Mouse (Mus musculus) hindbrain, embryonic 15.5 days (tissue): ENCODE measurements around the gene Cnga3. TPM values are rescaled to one million over a fixed set of nuclear protein-coding genes. Genes with fewer than 3 reads are reported as not detected.
A peak's percentile ranks its signal among the peaks of the same experiment; 100 is the strongest.

Experiments used
- ATAC-seq: fragments of 200-750 bp; cut with Nextera tagmentation; 2 replicates; pipeline ENCODE4 v1.8.0; 2017; ENCODE audit warnings: low read depth, moderate number of reproducible peaks, moderate TSS enrichment; ENCODE audit not compliant: low FRiP score
- H3K27ac ChIP-seq: fragments of 300-500 bp; sonication (generic); replicated peaks from 2 replicates; pipeline ENCODE4 v1.5.1; 2015; ENCODE audit warnings: mild to moderate bottlenecking, inconsistent platforms
- H3K27me3 ChIP-seq: fragments of 300-500 bp; sonication (generic); 2 replicates; pipeline ENCODE4 v1.6.1; 2015; ENCODE audit warnings: control low read depth, inconsistent platforms
- H3K36me3 ChIP-seq: fragments of 300-500 bp; sonication (generic); 2 replicates; pipeline ENCODE4 v1.6.1; 2015; ENCODE audit warnings: control low read depth, inconsistent platforms
- H3K4me1 ChIP-seq: fragments of 300-500 bp; sonication (generic); replicated peaks from 2 replicates; pipeline ENCODE4 v1.6.1; 2015; ENCODE audit warnings: control low read depth, inconsistent platforms
- H3K4me2 ChIP-seq: fragments of 300-500 bp; sonication (generic); 2 replicates; pipeline ENCODE4 v1.6.1; 2015; ENCODE audit warnings: moderate library complexity, mild to moderate bottlenecking, inconsistent platforms
- H3K4me3 ChIP-seq: fragments of 300-500 bp; sonication (generic); 2 replicates; pipeline ENCODE4 v1.5.1; 2015; ENCODE audit warnings: mild to moderate bottlenecking, inconsistent platforms
- H3K9ac ChIP-seq: fragments of 300-500 bp; sonication (generic); 2 replicates; pipeline ENCODE4 v1.6.1; 2015; ENCODE audit warnings: inconsistent platforms
- H3K9me3 ChIP-seq: fragments of 300-500 bp; sonication (generic); 2 replicates; pipeline ENCODE4 v1.6.1; 2016; ENCODE audit warnings: control low read depth, inconsistent platforms
- WGBS: fragments of 180-500 bp; shearing (Covaris S2); methylation state at CpG from one replicate; pipeline ENCODE4 v1.1.7; 2015; 5-methylcytosine and 5-hydroxymethylcytosine counted together
- polyA plus RNA-seq: library from polyadenylated mRNA; unstranded; fragments of >200 nt; fragmentation: Nextera tagmentation; extraction: Ambion mirVana; gene quantifications from 2 replicates; pipeline ENCODE4 v1.2.1, GENCODE M21; 2015

Gene Cnga3
- 0.09 TPM in 1 of 2 replicates, not detected in the other for polyA plus RNA-seq

DNA sequence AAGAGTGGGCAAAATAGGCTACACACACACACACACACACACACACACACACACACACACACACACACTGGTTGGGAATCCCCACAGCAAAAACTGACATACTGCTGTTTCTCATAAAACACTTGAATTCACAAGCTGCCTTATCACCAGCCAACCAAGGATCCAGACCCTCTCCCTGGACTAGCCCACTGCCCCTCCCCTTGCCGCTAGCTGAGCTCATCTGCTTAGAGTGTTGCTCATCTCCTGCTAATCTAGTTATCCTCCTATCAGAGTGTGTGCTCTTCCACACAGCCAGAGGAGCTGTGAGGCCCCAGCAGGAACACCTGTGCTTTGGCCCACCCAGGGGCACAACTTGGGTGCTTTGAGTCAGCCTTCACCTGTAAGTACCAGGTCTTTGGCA lies at the start of gene Cnga3:
Gene Cnga3 (plus strand): TSS at position 291 of the 400 bp plus-strand sequence.
- Histone ChIP-seq H3K4me2 (no peak within 1 kb of the TSS), H3K36me3 (no peaks in the 10 kb centered on the region), H3K4me3 (no peak within 1 kb of the TSS), H3K27me3 (0 out of 2 replicates have a peak, but pooled peaks cover 3% of the 10 kb centered on the region), H3K9ac (no peak within 1 kb of the TSS), H3K27ac (no peak within 1 kb of the TSS), H3K9me3 (no peaks in the 10 kb centered on the region), H3K4me1 (peaks cover 2% of the 10 kb centered on the region)
- ATAC-seq: no peak
- WGBS: 52% methylated on average over 1 of the region's 1 CpGs

- H3K4me1 ChIP-seq: peaks cover 3% of the 10 kb centered on the region; the same call in 1 of the 2 replicates
Observed at GRCm38 (mm10) chr1:37166066-37166465, 48.2 kb upstream of the Cnga3 start.

DNA sequence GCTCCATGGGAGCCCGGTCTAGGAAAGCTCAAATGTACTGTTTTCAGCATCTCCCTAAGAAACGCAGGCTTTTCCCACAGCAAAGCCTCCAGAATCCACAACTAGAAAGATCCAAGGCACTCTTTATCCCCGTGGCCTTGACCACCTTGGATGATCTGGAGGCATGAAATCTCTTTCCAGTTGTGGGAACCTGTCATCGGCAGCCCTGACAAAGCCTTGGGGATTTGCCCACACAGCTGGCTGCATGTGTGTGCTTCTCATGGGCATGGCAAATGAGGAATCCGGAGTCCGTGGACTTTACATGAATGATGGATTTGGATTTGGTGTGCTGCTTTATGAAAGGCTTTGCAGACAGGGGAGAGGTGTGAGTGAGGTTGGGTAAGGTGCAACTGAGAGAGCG lies 46.3 kb upstream of the Cnga3 start:
- H3K9ac ChIP-seq: no peak overlapping the region
- no peak overlapping the region for H3K4me3 ChIP-seq
- H3K27me3 ChIP-seq: no peaks in the 10 kb centered on the region
- no peaks in the 10 kb centered on the region for H3K36me3 ChIP-seq
- no peaks in the 10 kb centered on the region for H3K9me3 ChIP-seq
- no peak overlapping the region for H3K27ac ChIP-seq
- H3K4me1 ChIP-seq: peaks cover 3% of the 10 kb centered on the region; the same call in 1 of the 2 replicates
- no peak overlapping the region for H3K4me2 ChIP-seq
- WGBS: 77% methylated on average over 7 of the region's 7 CpGs
- no peak for ATAC-seq

More at GRCm38 (mm10) chr1:37166066-37166465, 48.2 kb upstream of the Cnga3 start:
- no peaks in the 10 kb centered on the region for H3K36me3 ChIP-seq
- H3K27ac ChIP-seq: no peak overlapping the region
- no peak overlapping the region for H3K4me3 ChIP-seq
- no peak overlapping the region for H3K9ac ChIP-seq
- H3K4me2 ChIP-seq: no peak overlapping the region
- 54% methylated on average over 6 of the region's 6 CpGs for WGBS
- ATAC-seq: no peak
- H3K9me3 ChIP-seq: no peaks in the 10 kb centered on the region; the same call in 1 of the 2 replicates
- H3K27me3 ChIP-seq: no peaks in the 10 kb centered on the region

DNA sequence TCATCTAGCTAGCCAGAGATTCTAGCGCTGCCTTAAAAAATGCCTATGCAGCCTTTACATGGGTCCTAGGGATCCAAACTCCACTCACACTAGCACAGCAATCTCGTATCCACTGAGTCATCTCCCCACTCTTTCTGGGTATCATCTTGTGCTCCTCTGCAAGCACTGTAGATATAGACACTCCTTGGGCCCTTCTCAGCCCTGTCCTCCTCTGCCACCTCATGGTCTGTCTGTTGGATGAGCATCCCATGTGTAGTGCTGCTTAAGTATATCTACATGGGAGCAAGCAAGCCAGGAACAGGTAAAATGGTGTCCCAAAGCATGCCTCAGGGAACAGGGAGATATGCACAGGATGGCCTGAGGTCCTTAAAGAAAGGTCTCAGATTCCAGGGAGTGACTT lies 36.4 kb upstream of the Cnga3 start:
- Histone ChIP-seq H3K36me3 (no peaks in the 10 kb centered on the region), H3K9me3 (no peaks in the 10 kb centered on the region), H3K4me2 (no peak overlapping the region), H3K4me1 (no peaks in the 10 kb centered on the region), H3K27me3 (no peaks in the 10 kb centered on the region), H3K9ac (no peak overlapping the region), H3K4me3 (no peak overlapping the region), H3K27ac (no peak overlapping the region)
- WGBS: 88% methylated on average over 2 of the region's 2 CpGs
- ATAC-seq: no peak

DNA sequence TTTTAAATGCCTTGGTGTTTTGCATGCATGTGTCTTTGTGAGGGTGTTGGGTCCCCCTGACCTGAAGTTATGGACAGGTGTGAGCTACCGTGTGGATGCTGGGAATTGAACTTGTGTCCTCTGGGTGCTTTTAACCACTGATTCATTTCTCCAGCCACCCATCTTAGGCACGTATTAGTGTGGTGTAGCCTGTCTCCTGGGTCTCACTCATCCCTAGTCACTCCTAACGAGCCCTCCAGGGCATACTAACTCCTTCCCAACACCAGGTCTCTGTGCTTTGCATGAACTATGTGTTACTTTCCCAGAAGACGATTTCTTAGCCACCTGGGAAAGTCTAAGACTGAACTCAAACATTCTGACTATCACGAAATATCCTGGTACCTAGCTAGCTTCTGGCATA lies 34.4 kb upstream of the Cnga3 start:
- H3K4me2 ChIP-seq: no peak overlapping the region
- ATAC-seq: no peak
- no peaks in the 10 kb centered on the region for H3K9me3 ChIP-seq

GRCm38 (mm10) chr1:37187050-37187449 lies 27.2 kb upstream of the Cnga3 start:
- no peaks in the 10 kb centered on the region for H3K9me3 ChIP-seq
- H3K4me2 ChIP-seq: no peak overlapping the region
- no peak for ATAC-seq
- WGBS: 73% methylated on average over 6 of the region's 6 CpGs
- H3K4me3 ChIP-seq: no peak overlapping the region
- H3K36me3 ChIP-seq: no peaks in the 10 kb centered on the region
- no peaks in the 10 kb centered on the region for H3K27me3 ChIP-seq
- H3K4me1 ChIP-seq: no peaks in the 10 kb centered on the region
- no peak overlapping the region for H3K9ac ChIP-seq
- H3K27ac ChIP-seq: no peak overlapping the region

More for the DNA sequence above, 34.4 kb upstream of the Cnga3 start:
- no peak overlapping the region for H3K4me3 ChIP-seq
- no peaks in the 10 kb centered on the region for H3K36me3 ChIP-seq
- no peaks in the 10 kb centered on the region for H3K27me3 ChIP-seq
- WGBS: 72% methylated on average over 5 of the region's 5 CpGs
- no peak overlapping the region for H3K9ac ChIP-seq
- H3K27ac ChIP-seq: no peak overlapping the region
- H3K4me1 ChIP-seq: no peaks in the 10 kb centered on the region

DNA sequence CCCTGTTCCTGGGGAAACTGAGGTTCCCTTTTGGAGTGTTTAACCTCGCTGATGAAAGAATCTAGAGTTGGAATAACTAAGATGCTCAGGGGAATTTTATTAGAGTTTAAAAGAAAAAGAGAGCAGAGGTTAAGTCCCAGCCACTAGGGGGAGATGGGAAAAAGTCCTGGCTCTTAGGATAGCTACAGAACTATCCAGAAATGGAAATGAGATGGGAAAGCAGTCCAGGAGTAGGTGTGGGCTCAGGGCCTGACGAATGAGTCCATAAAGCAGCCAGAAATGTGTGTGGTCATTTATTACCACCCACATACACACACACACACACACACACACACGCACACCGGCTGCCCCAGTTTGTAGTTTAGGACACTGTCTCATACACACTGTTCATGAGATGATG lies 19.6 kb upstream of the Cnga3 start:
- no peak overlapping the region for H3K9ac ChIP-seq
- no peaks in the 10 kb centered on the region for H3K36me3 ChIP-seq
- no peak overlapping the region for H3K4me3 ChIP-seq
- H3K9me3 ChIP-seq: no peaks in the 10 kb centered on the region
- H3K4me1 ChIP-seq: no peaks in the 10 kb centered on the region
- ATAC-seq: no peak
- H3K27me3 ChIP-seq: no peaks in the 10 kb centered on the region
- 68% methylated on average over 4 of the region's 4 CpGs for WGBS
- H3K27ac ChIP-seq: no peak overlapping the region
- H3K4me2 ChIP-seq: no peak overlapping the region

DNA sequence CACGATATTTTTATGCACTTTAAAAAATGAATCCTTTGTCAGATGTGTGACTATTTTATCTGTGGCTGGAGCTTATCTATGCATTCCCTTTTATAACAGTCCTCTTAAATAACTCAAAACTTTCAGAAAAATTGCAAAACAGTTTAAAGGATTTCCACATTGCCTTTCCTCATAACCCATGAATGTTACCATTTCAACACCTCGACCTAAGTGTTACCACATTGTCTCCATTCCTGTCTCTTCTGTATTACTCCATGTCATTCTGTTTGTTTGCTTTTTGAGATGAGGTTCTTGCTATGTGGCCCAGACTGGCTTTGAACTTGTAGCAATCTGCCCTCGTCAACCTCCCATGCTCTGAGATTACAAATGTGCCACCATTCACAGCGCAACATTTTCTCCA lies 12.8 kb upstream of the Cnga3 start:
- no peak for ATAC-seq
- Histone ChIP-seq H3K9me3 (no peaks in the 10 kb centered on the region), H3K4me1 (no peaks in the 10 kb centered on the region), H3K4me3 (no peak overlapping the region), H3K27me3 (no peaks in the 10 kb centered on the region), H3K4me2 (no peak overlapping the region), H3K9ac (no peak overlapping the region), H3K27ac (no peak overlapping the region), H3K36me3 (no peaks in the 10 kb centered on the region)
- WGBS: 93% methylated on average over 4 of the region's 4 CpGs

- ATAC-seq: no peak
- H3K27ac ChIP-seq: no peak overlapping the region
- H3K4me3 ChIP-seq: no peak overlapping the region
- no peak overlapping the region for H3K9ac ChIP-seq
- no peak overlapping the region for H3K4me2 ChIP-seq
- H3K9me3 ChIP-seq: no peaks in the 10 kb centered on the region
- no peaks in the 10 kb centered on the region for H3K27me3 ChIP-seq
- no peaks in the 10 kb centered on the region for H3K36me3 ChIP-seq
- no peaks in the 10 kb centered on the region for H3K4me1 ChIP-seq
- WGBS: 83% methylated on average over 8 of the region's 8 CpGs
Observed at GRCm38 (mm10) chr1:37207743-37208142, 6.5 kb upstream of the Cnga3 start.

GRCm38 (mm10) chr1:37212375-37212774 lies 1.9 kb upstream of the Cnga3 start:
- no peak for ATAC-seq
- no peaks in the 10 kb centered on the region for H3K9me3 ChIP-seq
- H3K27ac ChIP-seq: no peak overlapping the region
- H3K36me3 ChIP-seq: no peaks in the 10 kb centered on the region
- no peaks in the 10 kb centered on the region for H3K4me1 ChIP-seq
- H3K9ac ChIP-seq: no peak overlapping the region
- 90% methylated on average over 9 of the region's 9 CpGs for WGBS
- H3K27me3 ChIP-seq: no peaks in the 10 kb centered on the region
- no peak overlapping the region for H3K4me3 ChIP-seq
- no peak overlapping the region for H3K4me2 ChIP-seq

DNA sequence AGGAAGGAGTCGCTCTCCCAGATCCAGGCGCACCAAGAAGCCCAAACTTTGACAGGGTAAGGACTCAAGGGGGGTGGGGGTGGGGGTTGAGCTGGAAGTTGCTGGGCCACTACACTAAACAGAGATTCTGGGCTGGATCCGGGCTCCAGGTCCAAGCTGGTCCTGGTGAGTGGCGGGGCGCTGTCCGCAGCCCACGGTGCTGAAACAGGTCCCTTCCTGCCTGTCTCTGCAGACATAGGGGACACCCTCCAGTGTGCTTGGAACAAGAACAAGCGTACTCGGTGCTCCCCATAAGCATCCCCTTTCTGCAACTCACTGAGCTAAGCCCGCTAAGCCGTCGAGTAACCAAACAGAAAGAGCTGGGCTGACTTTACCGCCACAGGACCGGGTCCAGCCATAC lies 4.2 kb downstream of the Cnga3 start:
- Histone ChIP-seq H3K36me3 (no peaks in the 10 kb centered on the region), H3K27ac (no peak overlapping the region), H3K4me1 (peaks cover 18% of the 10 kb centered on the region), H3K9ac (no peak overlapping the region), H3K9me3 (no peaks in the 10 kb centered on the region), H3K4me2 (no peak overlapping the region), H3K4me3 (no peak overlapping the region), H3K27me3 (0 out of 2 replicates have a peak, but pooled peaks cover 3% of the 10 kb centered on the region)
- WGBS: 8% methylated on average over 14 of the region's 14 CpGs
- ATAC-seq: no peak

GRCm38 (mm10) chr1:37219593-37219992 lies 5.4 kb downstream of the Cnga3 start:
- WGBS: 76% methylated on average over 5 of the region's 5 CpGs
- Histone ChIP-seq H3K27ac (peak overlapping the region; percentile 15; the same call in 1 of the 2 replicates), H3K9ac (no peak overlapping the region), H3K36me3 (no peaks in the 10 kb centered on the region), H3K4me3 (no peak overlapping the region), H3K4me1 (peaks cover 18% of the 10 kb centered on the region), H3K9me3 (no peaks in the 10 kb centered on the region), H3K27me3 (0 out of 2 replicates have a peak, but pooled peaks cover 3% of the 10 kb centered on the region), H3K4me2 (no peak overlapping the region)
- ATAC-seq: no peak
